Comparison of ENCODE assay signal across 8 mouse cellular contexts in genomic region chr4:126201514-126202302, GRCm38 (mm10). TPM values are rescaled to one million over a fixed set of nuclear protein-coding genes. Genes with fewer than 3 reads are reported as not detected.
A peak's percentile ranks its signal among the peaks of the same experiment; 100 is the strongest.
DNase-seq lines count a peak whose midpoint lies in the region; ATAC-seq and TF ChIP-seq lines count a peak whose summit lies in the region.

No protein-coding gene starts in this region.

- DNase-seq in right cerebral cortex, postnatal 10 days (ENCODE audit: low spot score in 2 of 2) = peak; percentile 45 to 55
- DNase-seq in right cerebral cortex, adult 18-20 months = no peak
- peak; percentile 64 for DNase-seq in c-Kit-positive CD71-positive TER-119-positive erythroid progenitor cells, embryonic 14.5 days (ENCODE audit: low spot score)
- peak; percentile 30 for DNase-seq in heart, adult 8-10 months (ENCODE audit: low spot score)
- peak; percentile 41 to 47 for DNase-seq in kidney, adult 8-10 months
- peak; percentile 77 for DNase-seq in lung, embryonic 14.5 days
- no peak for DNase-seq in frontal cortex, postnatal 25 days (ENCODE audit: low spot score in 2 of 2)

- no peaks in the 10 kb centered on the region for H3K9me3 ChIP-seq in lung, embryonic 14.5 days (ENCODE audit: low read depth, low read length)
- H3K9me3 ChIP-seq in neural tube, embryonic 13.5 days = no peaks in the 10 kb centered on the region

- H3K27ac ChIP-seq in lung, embryonic 14.5 days (ENCODE audit: low read depth) = peak overlapping the region; percentile 98
- H3K27ac ChIP-seq in neural tube, embryonic 13.5 days (replicated peaks) = peak overlapping the region; percentile 96

- no peaks in the 10 kb centered on the region for H3K27me3 ChIP-seq in lung, embryonic 14.5 days (ENCODE audit: insufficient read depth, low read length)
- H3K27me3 ChIP-seq in neural tube, embryonic 13.5 days = no peaks in the 10 kb centered on the region

- H3K4me2 ChIP-seq in lung, embryonic 14.5 days = peak overlapping the region; percentile 86
- peak overlapping the region; percentile 65 for H3K4me2 ChIP-seq in neural tube, embryonic 13.5 days

- no peak for ATAC-seq in lung, embryonic 14.5 days (ENCODE audit: insufficient read depth)
- no peak for ATAC-seq in neural tube, embryonic 13.5 days (ENCODE audit: low read depth)

- H3K4me3 ChIP-seq in lung, embryonic 14.5 days (ENCODE audit: low read depth, low read length) = peak overlapping the region; percentile 69
- H3K4me3 ChIP-seq in neural tube, embryonic 13.5 days = peak overlapping the region; percentile 81

- H3K4me1 ChIP-seq in lung, embryonic 14.5 days (ENCODE audit: insufficient read depth) = peaks cover 15% of the 10 kb centered on the region
- peaks cover 53% of the 10 kb centered on the region for H3K4me1 ChIP-seq in neural tube, embryonic 13.5 days (replicated peaks)

- peaks cover 25% of the 10 kb centered on the region for H3K36me3 ChIP-seq in lung, embryonic 14.5 days (ENCODE audit: insufficient read depth)
- H3K36me3 ChIP-seq in neural tube, embryonic 13.5 days = no peaks in the 10 kb centered on the region

- H3K9ac ChIP-seq in lung, embryonic 14.5 days = peak overlapping the region; percentile 84
- peak overlapping the region; percentile 83 for H3K9ac ChIP-seq in neural tube, embryonic 13.5 days

- TF ChIP-seq CTCF in lung, embryonic 14.5 days (IDR thresholded peaks at IDR 0.05; ENCODE audit: low read depth) = peak; percentile 39

- under 1% methylated on average over 28 of the region's 28 CpGs for WGBS in lung, embryonic 14.5 days
- WGBS in neural tube, embryonic 13.5 days = 1% methylated on average over 28 of the region's 28 CpGs

RNA-seq across cellular contexts. Expression of gene Thrap3, which starts 0.9 kb away (rescaled TPM):
- 100 to 1,000 TPM; 112 to 128 (median 121) TPM for total RNA-seq in heart, adult 8-10 months (2022)
- polyA plus RNA-seq in lung, embryonic 14.5 days (2014; fragmentation: Nextera tagmentation; extraction: Ambion mirVana) = 262 and 268 TPM in 2 replicates
- 143 and 165 TPM in 2 replicates for polyA plus RNA-seq in neural tube, embryonic 13.5 days (2015; fragmentation: Nextera tagmentation; extraction: Ambion mirVana)

RNA-seq across cellular contexts. Expression of gene Sh3d21, which starts 38.4 kb away (rescaled TPM):
- 1 to 10 TPM; 1.6 to 2.2 (median 2.1) TPM for total RNA-seq in heart, adult 8-10 months (2022)
- 5.7 and 7.0 TPM in 2 replicates for polyA plus RNA-seq in lung, embryonic 14.5 days (2014; fragmentation: Nextera tagmentation; extraction: Ambion mirVana)
- 0.89 and 2.0 TPM in 2 replicates for polyA plus RNA-seq in neural tube, embryonic 13.5 days (2015; fragmentation: Nextera tagmentation; extraction: Ambion mirVana)

RNA-seq across cellular contexts. Expression of gene Eva1b, which starts 54.2 kb away (rescaled TPM):
- 10 to 100 TPM in 1 of 4 experiments, 1 to 10 TPM in 3; 7.3 to 12.4 (median 9.0) TPM for total RNA-seq in heart, adult 8-10 months (2022)
- 92.6 and 97.8 TPM in 2 replicates for polyA plus RNA-seq in lung, embryonic 14.5 days (2014; fragmentation: Nextera tagmentation; extraction: Ambion mirVana)
- 15.3 and 19.8 TPM in 2 replicates for polyA plus RNA-seq in neural tube, embryonic 13.5 days (2015; fragmentation: Nextera tagmentation; extraction: Ambion mirVana)

RNA-seq across cellular contexts. Expression of gene Map7d1, which starts 54.4 kb away (rescaled TPM):
- total RNA-seq in heart, adult 8-10 months (2022) = 100 to 1,000 TPM; 266 to 279 (median 267) TPM
- 50.7 and 61.1 TPM in 2 replicates for polyA plus RNA-seq in lung, embryonic 14.5 days (2014; fragmentation: Nextera tagmentation; extraction: Ambion mirVana)
- polyA plus RNA-seq in neural tube, embryonic 13.5 days (2015; fragmentation: Nextera tagmentation; extraction: Ambion mirVana) = 90.3 and 94.4 TPM in 2 replicates

Comparison
In these comparisons a context has a peak if more than half of its experiments do, and no peak if none do; other contexts are left out.
1. DNase-seq: peak in right cerebral cortex, postnatal 10 days (2 of 2), c-Kit-positive CD71-positive TER-119-positive erythroid progenitor cells, embryonic 14.5 days (single experiment), heart, adult 8-10 months (single experiment), kidney, adult 8-10 months (2 of 2) and lung, embryonic 14.5 days (single experiment); none in right cerebral cortex, adult 18-20 months (single experiment) and frontal cortex, postnatal 25 days (0 of 2).